Mouse (Mus musculus) cortical plate, adult 2 months (tissue): ENCODE data around the gene Dusp10. TPM values are rescaled to one million over a fixed set of nuclear protein-coding genes. Genes with fewer than 3 reads are reported as not detected.

Experiments
- H3K27ac ChIP-seq: fragments of 200-500 bp; 2 replicates; pipeline ENCODE4 v1.5.1; 2012; ENCODE audit warnings: low read length, control low read depth, inconsistent platforms; ENCODE audit not compliant: insufficient read depth
- H3K4me1 ChIP-seq: fragments of 200-500 bp; 2 replicates; pipeline ENCODE4 v1.6.1; 2011; ENCODE audit warnings: low read length; ENCODE audit not compliant: control insufficient read depth, insufficient read depth
- H3K4me3 ChIP-seq: fragments of 200-500 bp; 2 replicates; pipeline ENCODE4 v1.5.1; 2011; ENCODE audit warnings: mild to moderate bottlenecking, low read length, control low read depth; ENCODE audit not compliant: insufficient read depth
- CTCF ChIP-seq: fragments of 200-500 bp; IDR thresholded peaks from 2 replicates; pipeline ENCODE4 v1.5.1; 2011; ENCODE audit warnings: mild to moderate bottlenecking, control low read depth, low read length; ENCODE audit not compliant: insufficient read depth; ENCODE audit errors: extremely low read depth
- POLR2A ChIP-seq: fragments of 200-500 bp; IDR thresholded peaks from 2 replicates; pipeline ENCODE4 v1.6.1; 2011; ENCODE audit warnings: mild to moderate bottlenecking, low read length, control low read depth; ENCODE audit not compliant: insufficient read depth; ENCODE audit errors: extremely low read depth
- polyA plus RNA-seq: library from polyadenylated mRNA; depleted of rRNA; stranded (reverse); fragments of >200 nt; gene quantifications from 2 replicates; pipeline ENCODE4 v1.2.3, GENCODE M21; 2012

Gene Dusp10
- polyA plus RNA-seq, 1 experiment, result 8.9 TPM

- TF ChIP-seq POLR2A, result no peak
- no peak for TF ChIP-seq CTCF
- Histone ChIP-seq H3K4me1 (no peaks in the 10 kb centered on the region), H3K4me3 (no peak overlapping the region), H3K27ac (no peak overlapping the region)
Measured at GRCm38 (mm10) chr1:184030070-184030802, 17.1 kb downstream of the Dusp10 start.

GRCm38 (mm10) chr1:184032682-184033389, 19.7 kb downstream of the Dusp10 start:
- Histone ChIP-seq H3K4me3 (peak overlapping the region; percentile 69), H3K27ac (peak overlapping the region; percentile 60; the same call in 1 of the 2 replicates), H3K4me1 (no peaks in the 10 kb centered on the region)
- TF ChIP-seq POLR2A (no peak), CTCF (no peak)

GRCm38 (mm10) chr1:184033390-184034010, 20.4 kb downstream of the Dusp10 start:
- H3K4me3 ChIP-seq, result peak overlapping the region; percentile 69
- no peaks in the 10 kb centered on the region for H3K4me1 ChIP-seq
- H3K27ac ChIP-seq, result peak overlapping the region; percentile 60
- TF ChIP-seq CTCF, result no peak
- no peak for TF ChIP-seq POLR2A

- TF ChIP-seq POLR2A (peak; percentile 92), CTCF (no peak)
- Histone ChIP-seq H3K27ac (peak within 1 kb of the TSS; percentile 60), H3K4me1 (no peaks in the 10 kb centered on the region), H3K4me3 (peak within 1 kb of the TSS; percentile 69)
Measured at GRCm38 (mm10) chr1:184034011-184034557, 21.0 kb downstream of the Dusp10 start, which contains the start of gene 1700056E22Rik. Gene 1700056E22Rik (minus strand): TSS chr1:184034301.

- TF ChIP-seq CTCF (no peak), POLR2A (no peak)
- H3K4me1 ChIP-seq, result no peaks in the 10 kb centered on the region
- no peak overlapping the region for H3K27ac ChIP-seq
- peak overlapping the region; percentile 69 for H3K4me3 ChIP-seq
Measured at GRCm38 (mm10) chr1:184034741-184035181, 21.7 kb downstream of the Dusp10 start.

GRCm38 (mm10) chr1:184035346-184035903, 22.3 kb downstream of the Dusp10 start:
- H3K4me1 ChIP-seq, result no peaks in the 10 kb centered on the region
- peak overlapping the region; percentile 69 for H3K4me3 ChIP-seq
- H3K27ac ChIP-seq, result no peak overlapping the region
- TF ChIP-seq CTCF, result no peak
- TF ChIP-seq POLR2A, result no peak

- TF ChIP-seq CTCF (no peak), POLR2A (no peak)
- Histone ChIP-seq H3K4me1 (no peaks in the 10 kb centered on the region), H3K27ac (no peak overlapping the region), H3K4me3 (no peak overlapping the region)
Measured at GRCm38 (mm10) chr1:184037802-184038201, 24.7 kb downstream of the Dusp10 start.

- Histone ChIP-seq H3K27ac (no peak overlapping the region), H3K4me1 (no peaks in the 10 kb centered on the region), H3K4me3 (no peak overlapping the region; the same call in 1 of the 2 replicates)
- TF ChIP-seq POLR2A (no peak), CTCF (no peak)
Measured at GRCm38 (mm10) chr1:184039301-184039700, 26.2 kb downstream of the Dusp10 start.

- no peak overlapping the region for H3K27ac ChIP-seq
- no peaks in the 10 kb centered on the region for H3K4me1 ChIP-seq
- no peak overlapping the region for H3K4me3 ChIP-seq
- TF ChIP-seq CTCF, result no peak
- no peak for TF ChIP-seq POLR2A
Measured at GRCm38 (mm10) chr1:184040181-184040580, 27.1 kb downstream of the Dusp10 start.
